In genomic region chr7:134238863-134239262, GRCm38 (mm10) we compare ENCODE assay signal across 29 mouse cellular contexts. TPM values are rescaled to one million over a fixed set of nuclear protein-coding genes. Genes with fewer than 3 reads are reported as not detected.
DNase-seq lines count a peak whose midpoint lies in the region; ATAC-seq and TF ChIP-seq lines count a peak whose summit lies in the region.
"Had no signal": no experiment of that assay in that cellular context is flagged by ENCODE, and none has a peak within 500 bp of the region (broad histone marks: within the 10 kb centered on the region; RNA-seq: fewer than 3 reads in every experiment).

No protein-coding gene starts in this region.

- peak; percentile 4; the same call in 1 of the 2 replicates for TF ChIP-seq CTCF in kidney, postnatal 0 days (IDR thresholded peaks at IDR 0.05; ENCODE audit: low read depth)
- 0 out of 2 replicates have a peak, but pooled peaks have one; percentile 2 for TF ChIP-seq CTCF in midbrain, postnatal 0 days (IDR thresholded peaks at IDR 0.05)

- DNase-seq in kidney, postnatal 0 days (ENCODE audit: low spot score): no peak
- no peak for DNase-seq in kidney, adult 9 months
- no peak for DNase-seq in midbrain, postnatal 0 days (ENCODE audit: low spot score)
- no peak for DNase-seq in midbrain, embryonic 14.5 days
- DNase-seq in R1 (ENCODE audit: low read depth, low spot score) (peak; percentile 53), liver (no peak)
- DNase-seq in thymus, postnatal 14 days: no peak
- DNase-seq in forebrain, embryonic 14.5 days (ENCODE audit: low spot score): no peak
- DNase-seq: adrenal gland, postnatal 10 days; adrenal gland, postnatal 36 days; cerebellum, adult 18-20 months; cerebellum, adult 9-11 months; cerebellum, postnatal 25 days; gastrocnemius, postnatal 10 days; gastrocnemius, postnatal 36 days; heart, adult 2 months; heart, postnatal 14 days; heart, postnatal 4 days had no signal

- no peak overlapping the region for H3K27ac ChIP-seq in kidney, postnatal 0 days
- H3K27ac ChIP-seq in midbrain, postnatal 0 days (ENCODE audit: low read depth, low read length): no peak overlapping the region
- no peak overlapping the region for H3K27ac ChIP-seq in midbrain, embryonic 14.5 days (replicated peaks; ENCODE audit: low read depth, low read length)
- H3K27ac ChIP-seq in forebrain, embryonic 14.5 days (ENCODE audit: low read depth, low read length): no peak overlapping the region
- H3K27ac ChIP-seq: embryonic facial prominence, embryonic 12.5 days; embryonic facial prominence, embryonic 15.5 days; forebrain, embryonic 15.5 days; heart, adult 2 months; heart, embryonic 10.5 days; heart, embryonic 13.5 days; hindbrain, embryonic 14.5 days; hindbrain, postnatal 0 days had no signal

- H3K27me3 ChIP-seq in kidney, postnatal 0 days (ENCODE audit: insufficient read depth, low read length): no peaks in the 10 kb centered on the region
- H3K27me3 ChIP-seq in midbrain, postnatal 0 days (ENCODE audit: insufficient read depth, low read length): no peaks in the 10 kb centered on the region
- no peaks in the 10 kb centered on the region for H3K27me3 ChIP-seq in midbrain, embryonic 14.5 days (ENCODE audit: control insufficient read depth, insufficient read depth, low read length)
- no peaks in the 10 kb centered on the region for H3K27me3 ChIP-seq in forebrain, embryonic 14.5 days (replicated peaks; ENCODE audit: control insufficient read depth, insufficient read depth, low read length)
- H3K27me3 ChIP-seq: CH12.LX; embryonic facial prominence, embryonic 12.5 days; embryonic facial prominence, embryonic 15.5 days; forebrain, embryonic 15.5 days; heart, embryonic 13.5 days had no signal

- ATAC-seq in kidney, postnatal 0 days (replicated peaks; ENCODE audit: low FRiP score, low read depth): no peak
- no peak for ATAC-seq in midbrain, postnatal 0 days (ENCODE audit: low FRiP score)
- ATAC-seq in midbrain, embryonic 14.5 days (ENCODE audit: low FRiP score, low TSS enrichment): no peak
- no peak for ATAC-seq in forebrain, embryonic 14.5 days
- ATAC-seq: forebrain, embryonic 15.5 days; hindbrain, postnatal 0 days; inflammation-experienced regulatory T-cells, adult 6 months had no signal

- H3K9me3 ChIP-seq in kidney, postnatal 0 days (replicated peaks; ENCODE audit: low read length): no peaks in the 10 kb centered on the region
- H3K9me3 ChIP-seq in midbrain, postnatal 0 days (ENCODE audit: low read length): no peaks in the 10 kb centered on the region
- no peaks in the 10 kb centered on the region for H3K9me3 ChIP-seq in midbrain, embryonic 14.5 days (ENCODE audit: control insufficient read depth, low read length)
- no peaks in the 10 kb centered on the region for H3K9me3 ChIP-seq in forebrain, embryonic 14.5 days (replicated peaks; ENCODE audit: control insufficient read depth, low read length)
- H3K9me3 ChIP-seq: embryonic facial prominence, embryonic 12.5 days; embryonic facial prominence, embryonic 15.5 days; forebrain, embryonic 15.5 days; heart, embryonic 10.5 days; heart, embryonic 13.5 days had no signal

- WGBS in kidney, postnatal 0 days: 87% methylated on average over 3 of the region's 3 CpGs
- 95% methylated on average over 3 of the region's 3 CpGs for WGBS in midbrain, postnatal 0 days
- WGBS in midbrain, embryonic 14.5 days: 94% methylated on average over 3 of the region's 3 CpGs
- 92% methylated on average over 3 of the region's 3 CpGs for WGBS in forebrain, embryonic 14.5 days

- H3K36me3 ChIP-seq in kidney, postnatal 0 days (ENCODE audit: insufficient read depth, low read length): no peaks in the 10 kb centered on the region
- no peaks in the 10 kb centered on the region for H3K36me3 ChIP-seq in midbrain, postnatal 0 days (ENCODE audit: insufficient read depth, low read length)
- H3K36me3 ChIP-seq in midbrain, embryonic 14.5 days (ENCODE audit: control insufficient read depth, insufficient read depth, low read length): no peaks in the 10 kb centered on the region
- H3K36me3 ChIP-seq in forebrain, embryonic 14.5 days (ENCODE audit: control insufficient read depth, insufficient read depth, low read length): no peaks in the 10 kb centered on the region
- H3K36me3 ChIP-seq: embryonic facial prominence, embryonic 12.5 days; embryonic facial prominence, embryonic 15.5 days; forebrain, embryonic 15.5 days; G1E; heart, embryonic 10.5 days; heart, embryonic 13.5 days had no signal

- no peak overlapping the region for H3K4me3 ChIP-seq in kidney, postnatal 0 days (replicated peaks; ENCODE audit: low read depth, low read length)
- H3K4me3 ChIP-seq in midbrain, postnatal 0 days (ENCODE audit: low read depth, low read length): no peak overlapping the region
- H3K4me3 ChIP-seq in midbrain, embryonic 14.5 days (replicated peaks; ENCODE audit: low read depth, low read length): no peak overlapping the region
- H3K4me3 ChIP-seq in forebrain, embryonic 14.5 days (ENCODE audit: low read depth, low read length): no peak overlapping the region
- H3K4me3 ChIP-seq: embryonic facial prominence, embryonic 12.5 days; embryonic facial prominence, embryonic 15.5 days; forebrain, embryonic 15.5 days; heart, adult 2 months; heart, embryonic 10.5 days; heart, embryonic 13.5 days had no signal

- H3K9ac ChIP-seq in kidney, postnatal 0 days (ENCODE audit: low read depth, low read length): no peak overlapping the region
- no peak overlapping the region for H3K9ac ChIP-seq in midbrain, postnatal 0 days (replicated peaks; ENCODE audit: low read length, poor library complexity, severe bottlenecking)
- H3K9ac ChIP-seq in midbrain, embryonic 14.5 days (replicated peaks; ENCODE audit: low read length): no peak overlapping the region
- H3K9ac ChIP-seq in forebrain, embryonic 14.5 days (ENCODE audit: low read length): no peak overlapping the region
- H3K9ac ChIP-seq: embryonic facial prominence, embryonic 12.5 days; embryonic facial prominence, embryonic 15.5 days; forebrain, embryonic 15.5 days; heart, embryonic 13.5 days; hindbrain, embryonic 14.5 days had no signal

- no peak overlapping the region for H3K4me2 ChIP-seq in kidney, postnatal 0 days (ENCODE audit: low read length)
- H3K4me2 ChIP-seq in midbrain, postnatal 0 days (ENCODE audit: low read depth, low read length, poor library complexity, severe bottlenecking): no peak overlapping the region
- no peak overlapping the region for H3K4me2 ChIP-seq in midbrain, embryonic 14.5 days (ENCODE audit: low read length)
- H3K4me2 ChIP-seq in forebrain, embryonic 14.5 days (ENCODE audit: low read length): no peak overlapping the region
- H3K4me2 ChIP-seq: embryonic facial prominence, embryonic 12.5 days; embryonic facial prominence, embryonic 15.5 days; forebrain, embryonic 15.5 days; heart, embryonic 13.5 days; hindbrain, embryonic 14.5 days had no signal

- H3K4me1 ChIP-seq in kidney, postnatal 0 days (replicated peaks; ENCODE audit: insufficient read depth, low read length): no peaks in the 10 kb centered on the region
- H3K4me1 ChIP-seq in midbrain, postnatal 0 days (ENCODE audit: insufficient read depth, low read length): no peaks in the 10 kb centered on the region
- H3K4me1 ChIP-seq in midbrain, embryonic 14.5 days (ENCODE audit: control insufficient read depth, insufficient read depth, low read length): no peaks in the 10 kb centered on the region
- no peaks in the 10 kb centered on the region for H3K4me1 ChIP-seq in forebrain, embryonic 14.5 days (ENCODE audit: control insufficient read depth, insufficient read depth, low read length)
- H3K4me1 ChIP-seq: embryonic facial prominence, embryonic 12.5 days; embryonic facial prominence, embryonic 15.5 days; forebrain, embryonic 15.5 days; heart, embryonic 10.5 days; heart, embryonic 13.5 days had no signal

RNA-seq across cellular contexts. Expression of gene Adam12, which starts 6.9 kb away (rescaled TPM):
- polyA plus RNA-seq in kidney, postnatal 0 days (2015; fragmentation: Nextera tagmentation; extraction: Ambion mirVana): 2.6 and 2.8 TPM in 2 replicates
- total RNA-seq in midbrain, postnatal 0 days (2014; rRNA removed): 12.8 and 18.5 TPM in 2 replicates
- polyA plus RNA-seq in midbrain, postnatal 0 days (2015; fragmentation: Nextera tagmentation; extraction: Ambion mirVana): 2.0 and 3.5 TPM in 2 replicates
- 0.76 and 3.4 TPM in 2 replicates for polyA plus RNA-seq in midbrain, embryonic 14.5 days (2014; fragmentation: Nextera tagmentation; extraction: Ambion mirVana)
- polyA plus RNA-seq in forebrain, embryonic 14.5 days (2014; fragmentation: Nextera tagmentation; extraction: Ambion mirVana): 1.9 and 4.8 TPM in 2 replicates
- total RNA-seq: CH12.LX; granulocyte monocyte progenitor cell, adult 5-6 weeks had no signal
- polyA plus RNA-seq: G1E had no signal
